Mouse (Mus musculus): ENCODE data around the gene Trim39. TPM values are rescaled to one million over a fixed set of nuclear protein-coding genes. Genes with fewer than 3 reads are reported as not detected.

Gene Trim39
- polyA plus RNA-seq, 1 experiment from 2014 or later = 28.3 TPM

Other genes starting within 250 kb of the Trim39 start
- 3.2 and 3.3 TPM in 2 replicates for gene H2-T23, start 239.4 kb downstream of the Trim39 start, polyA plus RNA-seq (2015; fragmentation: Nextera tagmentation; extraction: Ambion mirVana)
- 6.7 and 7.0 TPM in 2 replicates for gene H2-T22, start 229.5 kb downstream of the Trim39 start, polyA plus RNA-seq (2015; fragmentation: Nextera tagmentation; extraction: Ambion mirVana)
- not detected in 2 replicates for gene Gm6034, start 229.3 kb downstream of the Trim39 start, polyA plus RNA-seq (2015; fragmentation: Nextera tagmentation; extraction: Ambion mirVana)
- gene Gm11127, start 213.9 kb downstream of the Trim39 start, polyA plus RNA-seq (2015; fragmentation: Nextera tagmentation; extraction: Ambion mirVana) = not detected in 2 replicates
- not detected in 2 replicates for gene Gm19684, start 150.6 kb downstream of the Trim39 start, polyA plus RNA-seq (2015; fragmentation: Nextera tagmentation; extraction: Ambion mirVana)
- not detected in 2 replicates for gene Gm7030, start 142.8 kb downstream of the Trim39 start, polyA plus RNA-seq (2015; fragmentation: Nextera tagmentation; extraction: Ambion mirVana)
- gene Gm8909, start 103.7 kb downstream of the Trim39 start, polyA plus RNA-seq (2015; fragmentation: Nextera tagmentation; extraction: Ambion mirVana) = not detected in 2 replicates
- not detected in 2 replicates for gene H2-T3, start 82.0 kb downstream of the Trim39 start, polyA plus RNA-seq (2015; fragmentation: Nextera tagmentation; extraction: Ambion mirVana)
- 104 and 122 TPM in 2 replicates for gene Rpp21, start 14.2 kb downstream of the Trim39 start, polyA plus RNA-seq (2015; fragmentation: Nextera tagmentation; extraction: Ambion mirVana)
- gene H2-M10.2, start 14.2 kb upstream of the Trim39 start, polyA plus RNA-seq (2015; fragmentation: Nextera tagmentation; extraction: Ambion mirVana) = 0.16 TPM in 1 of 2 replicates, not detected in the other
- not detected in 2 replicates for gene H2-M10.1, start 53.9 kb upstream of the Trim39 start, polyA plus RNA-seq (2015; fragmentation: Nextera tagmentation; extraction: Ambion mirVana)
- not detected in 2 replicates for gene H2-M10.3, start 96.2 kb upstream of the Trim39 start, polyA plus RNA-seq (2015; fragmentation: Nextera tagmentation; extraction: Ambion mirVana)
- not detected in 2 replicates for gene H2-M10.4, start 190.1 kb upstream of the Trim39 start, polyA plus RNA-seq (2015; fragmentation: Nextera tagmentation; extraction: Ambion mirVana)

Measured in hindbrain, embryonic 13.5 days (tissue).